Mouse (Mus musculus): ENCODE measurements around the gene Sacm1l. TPM values are rescaled to one million over a fixed set of nuclear protein-coding genes. Genes with fewer than 3 reads are reported as not detected.

Sacm1l gene
- polyA plus RNA-seq, 1 experiment from 2014 or later = 51.6 TPM

- H3K9me3 ChIP-seq (replicated peaks; ENCODE audit: control insufficient read depth, low read length) = no peaks in the 10 kb centered on the region
- no peaks in the 10 kb centered on the region for H3K36me3 ChIP-seq (ENCODE audit: control insufficient read depth, insufficient read depth)
- H3K4me1 ChIP-seq (ENCODE audit: control insufficient read depth, insufficient read depth, low read length) = peaks cover 29% of the 10 kb centered on the region
- peak overlapping the region; percentile 96 for H3K27ac ChIP-seq (ENCODE audit: low read length)
- no peaks in the 10 kb centered on the region for H3K27me3 ChIP-seq (ENCODE audit: control insufficient read depth, insufficient read depth, low read length)
- peak overlapping the region; percentile 81 for H3K4me2 ChIP-seq (ENCODE audit: low read depth, low read length)
- no peak for ATAC-seq (replicated peaks; ENCODE audit: extremely low read depth, insufficient read depth, low FRiP score)
- WGBS = 30% methylated on average over 11 of the region's 11 CpGs
- H3K9ac ChIP-seq (ENCODE audit: low read length) = peak overlapping the region; percentile 98
- H3K4me3 ChIP-seq (ENCODE audit: low read length) = peak overlapping the region; percentile 99
Observed at GRCm38 (mm10) chr9:123530566-123531130, 1.1 kb downstream of the Sacm1l start.

GRCm38 (mm10) chr9:123531234-123531633 is 1.7 kb downstream of the Sacm1l start:
- Histone ChIP-seq H3K27me3 (ENCODE audit: control insufficient read depth, insufficient read depth, low read length) (no peaks in the 10 kb centered on the region), H3K4me2 (ENCODE audit: low read depth, low read length) (peak overlapping the region; percentile 81), H3K4me1 (ENCODE audit: control insufficient read depth, insufficient read depth, low read length) (peaks cover 31% of the 10 kb centered on the region), H3K36me3 (ENCODE audit: control insufficient read depth, insufficient read depth) (no peaks in the 10 kb centered on the region), H3K9me3 (replicated peaks; ENCODE audit: control insufficient read depth, low read length) (no peaks in the 10 kb centered on the region), H3K4me3 (ENCODE audit: low read length) (peak overlapping the region; percentile 99), H3K9ac (ENCODE audit: low read length) (peak overlapping the region; percentile 98), H3K27ac (ENCODE audit: low read length) (no peak overlapping the region)
- no peak for ATAC-seq (replicated peaks; ENCODE audit: extremely low read depth, insufficient read depth, low FRiP score)

- Histone ChIP-seq H3K4me3 (ENCODE audit: low read length) (no peak overlapping the region), H3K9ac (ENCODE audit: low read length) (no peak overlapping the region), H3K4me1 (ENCODE audit: control insufficient read depth, insufficient read depth, low read length) (peaks cover 20% of the 10 kb centered on the region), H3K27ac (ENCODE audit: low read length) (no peak overlapping the region), H3K36me3 (ENCODE audit: control insufficient read depth, insufficient read depth) (no peaks in the 10 kb centered on the region), H3K9me3 (replicated peaks; ENCODE audit: control insufficient read depth, low read length) (no peaks in the 10 kb centered on the region), H3K4me2 (ENCODE audit: low read depth, low read length) (no peak overlapping the region), H3K27me3 (ENCODE audit: control insufficient read depth, insufficient read depth, low read length) (no peaks in the 10 kb centered on the region)
- ATAC-seq (replicated peaks; ENCODE audit: extremely low read depth, insufficient read depth, low FRiP score) = no peak
- WGBS = 84% methylated on average over 2 of the region's 2 CpGs
Observed at GRCm38 (mm10) chr9:123536613-123537012, 7.1 kb downstream of the Sacm1l start.

- Histone ChIP-seq H3K4me2 (ENCODE audit: low read depth, low read length) (no peak overlapping the region), H3K27me3 (ENCODE audit: control insufficient read depth, insufficient read depth, low read length) (no peaks in the 10 kb centered on the region), H3K9ac (ENCODE audit: low read length) (no peak overlapping the region), H3K4me1 (ENCODE audit: control insufficient read depth, insufficient read depth, low read length) (peaks cover 8% of the 10 kb centered on the region), H3K36me3 (ENCODE audit: control insufficient read depth, insufficient read depth) (peaks cover 4% of the 10 kb centered on the region; the same call in 1 of the 2 replicates), H3K9me3 (replicated peaks; ENCODE audit: control insufficient read depth, low read length) (no peaks in the 10 kb centered on the region), H3K4me3 (ENCODE audit: low read length) (no peak overlapping the region), H3K27ac (ENCODE audit: low read length) (no peak overlapping the region)
- ATAC-seq (replicated peaks; ENCODE audit: extremely low read depth, insufficient read depth, low FRiP score) = no peak
- 71% methylated on average over 4 of the region's 4 CpGs for WGBS
Observed at GRCm38 (mm10) chr9:123538189-123538588, 8.6 kb downstream of the Sacm1l start.

- no peaks in the 10 kb centered on the region for H3K9me3 ChIP-seq (replicated peaks; ENCODE audit: control insufficient read depth, low read length)
- H3K27me3 ChIP-seq (ENCODE audit: control insufficient read depth, insufficient read depth, low read length) = no peaks in the 10 kb centered on the region
- no peak for ATAC-seq (replicated peaks; ENCODE audit: extremely low read depth, insufficient read depth, low FRiP score)
- H3K4me2 ChIP-seq (ENCODE audit: low read depth, low read length) = no peak overlapping the region
- peaks cover 9% of the 10 kb centered on the region for H3K36me3 ChIP-seq (ENCODE audit: control insufficient read depth, insufficient read depth)
- WGBS = 50% methylated on average over 1 of the region's 1 CpGs
- H3K4me1 ChIP-seq (ENCODE audit: control insufficient read depth, insufficient read depth, low read length) = peaks cover 8% of the 10 kb centered on the region
- H3K4me3 ChIP-seq (ENCODE audit: low read length) = no peak overlapping the region
- no peak overlapping the region for H3K27ac ChIP-seq (ENCODE audit: low read length)
- H3K9ac ChIP-seq (ENCODE audit: low read length) = no peak overlapping the region
Observed at GRCm38 (mm10) chr9:123539093-123539492, 9.5 kb downstream of the Sacm1l start.

GRCm38 (mm10) chr9:123539823-123540222 is 10.3 kb downstream of the Sacm1l start:
- H3K4me1 ChIP-seq (ENCODE audit: control insufficient read depth, insufficient read depth, low read length) = peaks cover 8% of the 10 kb centered on the region
- no peaks in the 10 kb centered on the region for H3K9me3 ChIP-seq (replicated peaks; ENCODE audit: control insufficient read depth, low read length)
- H3K27me3 ChIP-seq (ENCODE audit: control insufficient read depth, insufficient read depth, low read length) = no peaks in the 10 kb centered on the region
- H3K9ac ChIP-seq (ENCODE audit: low read length) = no peak overlapping the region
- no peak for ATAC-seq (replicated peaks; ENCODE audit: extremely low read depth, insufficient read depth, low FRiP score)
- 74% methylated on average over 2 of the region's 2 CpGs for WGBS
- peaks cover 9% of the 10 kb centered on the region for H3K36me3 ChIP-seq (ENCODE audit: control insufficient read depth, insufficient read depth)
- H3K4me3 ChIP-seq (ENCODE audit: low read length) = no peak overlapping the region
- no peak overlapping the region for H3K27ac ChIP-seq (ENCODE audit: low read length)
- H3K4me2 ChIP-seq (ENCODE audit: low read depth, low read length) = no peak overlapping the region

- no peak overlapping the region for H3K27ac ChIP-seq (ENCODE audit: low read length)
- no peak for ATAC-seq (replicated peaks; ENCODE audit: extremely low read depth, insufficient read depth, low FRiP score)
- H3K4me1 ChIP-seq (ENCODE audit: control insufficient read depth, insufficient read depth, low read length) = 0 out of 2 replicates have a peak, but pooled peaks cover 2% of the 10 kb centered on the region
- 51% methylated on average over 3 of the region's 3 CpGs for WGBS
- H3K36me3 ChIP-seq (ENCODE audit: control insufficient read depth, insufficient read depth) = peaks cover 40% of the 10 kb centered on the region
- H3K4me2 ChIP-seq (ENCODE audit: low read depth, low read length) = no peak overlapping the region
- no peaks in the 10 kb centered on the region for H3K9me3 ChIP-seq (replicated peaks; ENCODE audit: control insufficient read depth, low read length)
- H3K9ac ChIP-seq (ENCODE audit: low read length) = no peak overlapping the region
- no peaks in the 10 kb centered on the region for H3K27me3 ChIP-seq (ENCODE audit: control insufficient read depth, insufficient read depth, low read length)
- no peak overlapping the region for H3K4me3 ChIP-seq (ENCODE audit: low read length)
Observed at GRCm38 (mm10) chr9:123554599-123554998, 25.0 kb downstream of the Sacm1l start.

GRCm38 (mm10) chr9:123577360-123578192 is 48.0 kb downstream of the Sacm1l start:
- 81% methylated on average over 10 of the region's 10 CpGs for WGBS

GRCm38 (mm10) chr9:123589240-123589910 is 59.8 kb downstream of the Sacm1l start:
- WGBS = 58% methylated on average over 7 of the region's 7 CpGs
- no peak for ATAC-seq (replicated peaks; ENCODE audit: extremely low read depth, insufficient read depth, low FRiP score)
- Histone ChIP-seq H3K4me3 (ENCODE audit: low read length) (no peak overlapping the region), H3K4me1 (ENCODE audit: control insufficient read depth, insufficient read depth, low read length) (no peaks in the 10 kb centered on the region), H3K27me3 (ENCODE audit: control insufficient read depth, insufficient read depth, low read length) (no peaks in the 10 kb centered on the region), H3K9ac (ENCODE audit: low read length) (no peak overlapping the region), H3K9me3 (replicated peaks; ENCODE audit: control insufficient read depth, low read length) (no peaks in the 10 kb centered on the region), H3K4me2 (ENCODE audit: low read depth, low read length) (no peak overlapping the region), H3K27ac (ENCODE audit: low read length) (no peak overlapping the region), H3K36me3 (ENCODE audit: control insufficient read depth, insufficient read depth) (peaks cover 33% of the 10 kb centered on the region)

More at GRCm38 (mm10) chr9:123577360-123578192, 48.0 kb downstream of the Sacm1l start:
- H3K4me2 ChIP-seq (ENCODE audit: low read depth, low read length) = no peak overlapping the region
- ATAC-seq (replicated peaks; ENCODE audit: extremely low read depth, insufficient read depth, low FRiP score) = no peak
- H3K9ac ChIP-seq (ENCODE audit: low read length) = no peak overlapping the region
- H3K27me3 ChIP-seq (ENCODE audit: control insufficient read depth, insufficient read depth, low read length) = no peaks in the 10 kb centered on the region
- H3K9me3 ChIP-seq (replicated peaks; ENCODE audit: control insufficient read depth, low read length) = no peaks in the 10 kb centered on the region
- no peaks in the 10 kb centered on the region for H3K4me1 ChIP-seq (ENCODE audit: control insufficient read depth, insufficient read depth, low read length)
- H3K36me3 ChIP-seq (ENCODE audit: control insufficient read depth, insufficient read depth) = peaks cover 32% of the 10 kb centered on the region
- H3K4me3 ChIP-seq (ENCODE audit: low read length) = no peak overlapping the region
- no peak overlapping the region for H3K27ac ChIP-seq (ENCODE audit: low read length)
